Mouse (Mus musculus) megakaryocyte progenitor cell, adult 5-6 weeks (primary cell): ENCODE measurements around the gene Gm4707. TPM values are rescaled to one million over a fixed set of nuclear protein-coding genes. Genes with fewer than 3 reads are reported as not detected.
"Not testable (repeated sequence)": the region's sequence is repeated elsewhere in the genome, so short reads cannot be mapped to it uniquely, and the experiment has no call there.

Experiments
- ATAC-seq: replicated peaks from 2 replicates; pipeline ENCODE4 v1.8.0; 2016; ENCODE audit warnings: mild to moderate bottlenecking, moderate TSS enrichment, inconsistent platforms; ENCODE audit not compliant: poor library complexity
- total RNA-seq, 2 experiments: library from RNA; stranded (forward) in 1 of 2; stranded (reverse) in 1 of 2; fragments of 157-497, 149-512 nt in 1 of 2; fragments of 200-1000 nt in 1 of 2; gene quantifications; 2 replicates each; pipeline versions ENCODE4 v1.2.3 to v1.2.4; 2015 to 2017

The Gm4707 gene
- total RNA-seq (2015) (2.4 and 4.3 TPM in 2 replicates), total RNA-seq (2017) (3.0 and 4.0 TPM in 2 replicates)

DNA sequence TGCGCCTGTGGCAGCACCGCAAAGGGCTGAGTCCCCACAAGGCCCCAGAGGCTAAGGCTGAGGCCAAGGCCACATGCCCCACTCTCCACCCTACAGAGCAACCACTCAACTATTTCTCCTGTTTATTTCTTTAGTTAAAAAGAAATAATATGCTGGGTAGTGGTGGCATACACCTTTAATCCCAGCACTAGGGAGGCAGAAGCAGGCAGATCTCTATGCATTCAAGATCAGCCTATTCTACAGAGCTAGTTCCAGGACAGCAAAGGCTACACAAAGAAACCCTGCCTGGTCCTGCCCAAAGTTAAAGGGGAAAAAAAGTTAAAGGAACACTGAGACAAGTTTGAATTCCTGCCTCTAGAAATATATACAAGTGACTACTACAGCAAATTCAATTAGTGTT, at the start of gene Gm4707:
Gm4707 (minus strand) TSS at position 101 of the 400 bp plus-strand sequence.
- no peak for ATAC-seq

- ATAC-seq, result no peak
Measured at GRCm38 (mm10) chr17:71506832-71507231, 47.1 kb upstream of the Gm4707 start.

- ATAC-seq, result no peak
Measured at GRCm38 (mm10) chr17:71495784-71496183, 36.1 kb upstream of the Gm4707 start.

DNA sequence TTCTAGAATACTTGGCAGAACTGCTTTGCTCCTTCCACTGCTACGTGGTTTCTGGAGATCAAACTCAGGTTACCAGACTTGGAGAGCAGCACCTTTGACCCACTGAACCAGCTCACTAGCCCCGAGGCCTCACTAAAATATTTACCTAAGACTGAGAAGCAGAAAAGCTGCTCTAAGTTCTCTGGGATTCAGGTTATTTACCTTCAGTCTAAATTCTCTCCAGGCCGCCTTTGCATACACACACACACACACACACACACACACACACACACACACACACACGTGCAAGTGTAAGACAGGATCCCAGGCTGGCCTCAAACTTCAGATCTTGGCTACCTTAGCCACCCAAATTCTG, 31.6 kb upstream of the Gm4707 start:
- ATAC-seq, result no peak

- peak; percentile 74 for ATAC-seq
Measured at GRCm38 (mm10) chr17:71490666-71491331, 31.1 kb upstream of the Gm4707 start.

GRCm38 (mm10) chr17:71489703-71490461, 30.2 kb upstream of the Gm4707 start:
- ATAC-seq, result peak; percentile 51

DNA sequence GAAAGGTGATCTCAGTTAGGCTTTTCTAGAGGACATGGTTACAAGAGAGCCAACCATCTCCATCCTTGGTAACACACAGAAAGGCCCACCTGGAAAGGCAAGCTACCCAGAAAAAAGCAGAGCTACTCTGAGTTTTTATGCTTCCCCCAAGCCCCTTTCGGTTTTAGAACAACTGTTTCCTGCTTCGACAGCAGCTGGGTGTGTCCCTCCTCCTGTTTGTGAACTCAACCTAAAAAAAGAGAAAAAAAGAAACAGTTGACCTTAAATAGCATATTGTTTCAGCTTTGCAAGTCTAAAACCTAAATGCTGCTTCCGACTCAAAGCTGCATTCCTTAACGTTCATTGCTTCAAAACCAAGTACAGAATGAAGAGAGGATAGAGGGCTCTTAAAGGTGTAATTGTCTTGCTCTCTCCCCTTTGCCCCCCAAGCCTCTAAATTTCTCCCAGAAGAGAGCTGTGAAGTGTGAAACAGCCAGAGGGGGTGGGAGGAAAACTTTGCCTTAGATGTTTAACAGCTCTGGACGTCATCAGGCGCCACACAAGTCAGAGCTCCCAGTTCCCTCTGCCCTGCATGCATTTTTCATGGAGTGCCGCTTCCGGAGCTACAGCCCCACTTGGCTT, 26.6 kb upstream of the Gm4707 start:
- peak; percentile 21; the same call in 1 of the 2 replicates for ATAC-seq

GRCm38 (mm10) chr17:71485791-71486230, 26.1 kb upstream of the Gm4707 start:
- ATAC-seq, result peak; percentile 55

- ATAC-seq, result no peak
Measured at GRCm38 (mm10) chr17:71484711-71485110, 25.0 kb upstream of the Gm4707 start.

DNA sequence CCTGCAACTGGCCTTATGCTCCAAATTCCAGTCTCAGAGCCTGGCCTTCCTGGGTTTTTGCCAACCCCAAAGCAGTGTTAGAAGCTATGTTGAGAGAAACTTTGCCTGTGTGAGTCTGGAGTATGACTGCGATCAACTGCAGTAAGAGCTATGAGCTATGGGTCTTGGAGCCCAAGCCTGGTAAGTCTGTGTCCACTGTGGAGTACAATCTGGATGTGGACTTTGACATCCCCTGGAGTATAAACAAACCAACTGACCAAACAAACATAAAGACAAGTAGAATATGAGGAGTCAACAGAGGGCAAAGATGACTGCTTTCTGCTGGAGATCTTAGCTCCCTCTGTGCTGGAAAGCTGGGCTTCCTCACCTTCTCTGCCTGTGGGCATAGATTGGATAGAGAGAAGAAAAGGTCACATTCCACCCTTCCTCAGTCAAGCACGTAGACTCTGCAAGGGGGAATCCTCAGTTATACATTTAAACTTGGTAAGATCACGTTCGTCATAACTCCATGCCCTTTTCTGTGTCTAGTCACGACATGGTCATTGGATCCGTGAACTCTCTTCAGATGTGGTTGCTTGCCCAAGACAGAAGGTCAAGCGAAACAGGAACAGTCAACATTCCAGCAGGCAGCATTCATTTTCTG, 23.8 kb upstream of the Gm4707 start:
- no peak for ATAC-seq

DNA sequence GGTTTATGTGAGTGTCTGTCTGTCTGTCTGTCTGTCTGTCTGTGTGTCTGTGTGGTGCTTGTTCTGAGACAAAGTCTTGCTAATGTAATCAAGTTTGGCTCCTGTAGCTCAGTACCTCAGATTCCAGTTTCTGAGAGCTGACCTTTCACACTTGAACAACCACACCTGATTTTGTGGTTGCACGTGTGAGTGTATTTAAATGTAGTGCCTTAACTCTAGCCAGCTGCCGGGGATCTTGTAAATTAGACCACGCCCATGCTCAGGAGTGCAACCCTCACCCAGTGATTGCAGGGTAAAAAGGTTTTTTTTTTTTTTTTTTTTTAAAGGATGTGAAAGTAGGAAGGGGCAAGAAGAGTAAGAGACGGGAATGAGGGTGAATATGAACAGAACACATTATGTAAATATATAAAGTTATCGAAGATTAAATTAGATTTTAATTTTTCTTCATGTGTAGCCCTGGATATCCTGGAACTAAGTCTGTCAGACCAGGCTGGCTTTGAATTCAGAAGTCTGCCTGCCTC, 19.7 kb upstream of the Gm4707 start:
- ATAC-seq, result peak; percentile 17; the same call in 1 of the 2 replicates

- no peak for ATAC-seq
Measured at GRCm38 (mm10) chr17:71477481-71477880, 17.8 kb upstream of the Gm4707 start.

GRCm38 (mm10) chr17:71476346-71477020, 16.8 kb upstream of the Gm4707 start:
- no peak for ATAC-seq

- peak; percentile 35 for ATAC-seq
Measured at GRCm38 (mm10) chr17:71475705-71476089, 16.0 kb upstream of the Gm4707 start.

DNA sequence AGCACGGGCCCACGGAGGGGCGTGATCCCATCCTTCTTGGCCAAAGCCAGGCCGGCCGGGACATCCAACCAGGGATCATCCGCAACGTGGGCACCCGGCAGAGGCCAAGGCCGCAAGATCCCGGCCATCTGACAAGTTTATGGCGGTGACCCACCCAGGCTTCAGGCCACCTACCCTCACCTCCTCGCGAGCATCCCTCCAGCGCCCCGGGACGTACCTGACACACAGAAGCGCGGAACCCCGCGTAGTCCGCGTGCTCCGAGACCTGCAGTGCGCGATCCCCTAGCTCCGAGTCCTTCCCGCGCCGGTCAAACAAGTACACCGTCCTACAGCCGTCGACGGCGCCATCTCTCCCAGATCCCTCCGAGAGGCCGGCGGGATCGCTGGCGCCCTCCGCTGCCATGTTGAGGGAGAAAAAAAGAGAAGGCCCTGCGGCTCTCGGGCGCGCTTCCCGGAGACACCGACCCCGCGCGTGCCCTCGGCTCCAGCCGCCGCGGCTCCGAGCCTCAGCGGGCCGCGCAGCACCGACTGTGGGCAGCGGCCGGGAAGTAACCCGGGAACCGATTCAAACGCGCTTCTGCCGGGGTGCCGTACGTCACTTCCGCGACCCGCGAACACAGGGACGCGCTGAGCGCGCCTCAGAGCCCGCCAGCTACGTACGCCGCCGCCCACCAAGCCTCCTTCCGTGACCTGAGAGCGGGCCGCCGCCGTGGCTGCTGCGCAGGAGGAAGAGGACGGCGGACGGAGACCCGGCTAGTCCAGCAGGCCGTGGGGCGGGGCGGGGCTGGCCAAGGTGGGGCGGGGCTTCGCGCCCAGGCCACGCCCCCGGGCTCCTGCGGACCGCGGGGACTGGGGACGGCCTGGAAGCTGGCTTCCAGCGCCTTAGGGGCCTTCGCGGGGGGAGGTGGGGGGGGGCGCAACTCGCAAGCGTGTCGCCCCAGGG, 15.3 kb upstream of the Gm4707 start, which contains the start of gene Smchd1:
Smchd1 (minus strand) TSS at position 582 of the 943 bp plus-strand sequence.
- peak; percentile 93 for ATAC-seq

DNA sequence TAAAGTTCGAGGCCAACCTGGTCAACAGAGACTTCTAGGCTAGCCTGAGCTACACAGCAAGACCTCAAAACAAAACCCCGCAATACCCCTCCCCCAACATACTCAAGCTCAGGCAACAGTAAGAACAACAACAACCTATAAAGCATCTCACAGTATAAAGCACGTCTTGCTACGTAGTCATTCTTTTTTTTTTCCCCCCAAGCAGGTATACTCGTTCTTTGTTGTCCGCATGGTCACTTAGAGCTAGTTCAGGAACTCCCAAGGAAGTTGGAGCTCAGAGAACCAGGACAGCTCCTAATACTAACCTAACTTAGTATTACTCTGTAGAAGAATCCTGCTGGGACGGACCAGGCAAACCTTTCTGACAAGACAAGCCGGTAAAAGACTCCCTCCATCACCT, 14.4 kb upstream of the Gm4707 start:
- ATAC-seq, result no peak

GRCm38 (mm10) chr17:71471261-71471660, 11.5 kb upstream of the Gm4707 start:
- no peak for ATAC-seq

GRCm38 (mm10) chr17:71460312-71460711, 594 bp upstream of the Gm4707 start:
- ATAC-seq, result no peak

- ATAC-seq, result not testable (repeated sequence)
Measured at GRCm38 (mm10) chr17:71457361-71457760, 2.4 kb downstream of the Gm4707 start.
